Mouse (Mus musculus) left cerebral cortex, adult 2 months (tissue): ENCODE measurements around the gene 5031439G07Rik. TPM values are rescaled to one million over a fixed set of nuclear protein-coding genes. Genes with fewer than 3 reads are reported as not detected.

Experiments used
- DNase-seq, 2 experiments: peaks; one replicate each; pipeline ENCODE4 v3.0.0; 2021 to 2022; ENCODE audit warnings: low spot score in 2 of 2, mixed read lengths in 1 of 2; ENCODE audit errors: extremely low spot score in 1 of 2
- H3K27ac ChIP-seq: fragments of 200-600 bp; 2 replicates; pipeline ENCODE4 v1.8.1; 2022
- H3K4me3 ChIP-seq: fragments of 200-600 bp; 2 replicates; pipeline ENCODE4 v1.8.1; 2022
- CTCF ChIP-seq: fragments of 200-600 bp; IDR thresholded peaks from 2 replicates; pipeline ENCODE4 v1.8.1; 2022; ENCODE audit warnings: antibody characterized with exemption, mild to moderate bottlenecking, moderate library complexity
- intact Hi-C: fragments of 180-260 bp; cut with DNase I; formaldehyde crosslinking; loops from one replicate; pipeline ENCODE4 v1.15.1; 2025
- total RNA-seq, 2 experiments: library from RNA; stranded (reverse); gene quantifications; 2 replicates each; pipeline ENCODE4 v1.2.3; 2021

Gene 5031439G07Rik
- total RNA-seq, 2 experiments from 2014 or later, result 72.8 to 94.8 TPM

GRCm38 (mm10) chr15:84989098-84989497, 747 bp upstream of the 5031439G07Rik start:
- Histone ChIP-seq H3K4me3 (no peak overlapping the region), H3K27ac (no peak overlapping the region)
- intact Hi-C loops, result no loop called here
- TF ChIP-seq CTCF, result no peak
- DNase-seq, result peak in 1 of 2 experiments; percentile 7

- intact Hi-C loops, result loop anchor here (2.0 kb wide), 1 partner anchor 26 kb away; no protein-coding TSS in a partner anchor
- Histone ChIP-seq H3K27ac (peak overlapping the region; percentile 89), H3K4me3 (peak overlapping the region; percentile 92)
- peak in 1 of 2 experiments; percentile 48 for DNase-seq
- TF ChIP-seq CTCF, result no peak; the same call in 1 of the 2 replicates
Measured at GRCm38 (mm10) chr15:84987020-84987815, 1.1 kb downstream of the 5031439G07Rik start.

- H3K27ac ChIP-seq, result peak overlapping the region; percentile 89; the same call in 1 of the 2 replicates
- intact Hi-C loops, result loop anchor here (2.0 kb wide), 1 partner anchor 26 kb away; no protein-coding TSS in a partner anchor
- TF ChIP-seq CTCF, result no peak
Measured at GRCm38 (mm10) chr15:84986171-84987019, 2.0 kb downstream of the 5031439G07Rik start.

GRCm38 (mm10) chr15:84985516-84986160, 2.7 kb downstream of the 5031439G07Rik start:
- intact Hi-C loops, result loop anchor here (2.0 kb wide), 1 partner anchor 25 kb away; no protein-coding TSS in a partner anchor
- DNase-seq, result no peak
- Histone ChIP-seq H3K4me3 (peak overlapping the region; percentile 92), H3K27ac (peak overlapping the region; percentile 36; the same call in 1 of the 2 replicates)
- no peak for TF ChIP-seq CTCF

More at GRCm38 (mm10) chr15:84986171-84987019, 2.0 kb downstream of the 5031439G07Rik start:
- DNase-seq, result no peak
- peak overlapping the region; percentile 92 for H3K4me3 ChIP-seq

GRCm38 (mm10) chr15:84983721-84984120, 4.6 kb downstream of the 5031439G07Rik start:
- no peak for TF ChIP-seq CTCF
- Histone ChIP-seq H3K27ac (peak overlapping the region; percentile 16; the same call in 1 of the 2 replicates), H3K4me3 (no peak overlapping the region)
- DNase-seq, result no peak
- intact Hi-C loops, result no loop called here

GRCm38 (mm10) chr15:84982888-84983287, 5.5 kb downstream of the 5031439G07Rik start:
- no peak for DNase-seq
- Histone ChIP-seq H3K4me3 (no peak overlapping the region), H3K27ac (no peak overlapping the region; the same call in 1 of the 2 replicates)
- intact Hi-C loops, result no loop called here
- TF ChIP-seq CTCF, result no peak

GRCm38 (mm10) chr15:84981609-84982313, 6.6 kb downstream of the 5031439G07Rik start:
- no peak for TF ChIP-seq CTCF
- intact Hi-C loops, result no loop called here
- Histone ChIP-seq H3K4me3 (no peak overlapping the region), H3K27ac (peak overlapping the region; percentile 56)
- no peak for DNase-seq

GRCm38 (mm10) chr15:84975729-84976128, 12.6 kb downstream of the 5031439G07Rik start:
- peak; percentile 71 to 79 for DNase-seq
- Histone ChIP-seq H3K27ac (peak overlapping the region; percentile 79), H3K4me3 (no peak overlapping the region)
- TF ChIP-seq CTCF, result no peak
- intact Hi-C loops, result no loop called here

GRCm38 (mm10) chr15:84973544-84973871, 14.8 kb downstream of the 5031439G07Rik start:
- no peak for DNase-seq
- no peak for TF ChIP-seq CTCF
- Histone ChIP-seq H3K27ac (peak overlapping the region; percentile 79), H3K4me3 (no peak overlapping the region)
- intact Hi-C loops, result no loop called here

GRCm38 (mm10) chr15:84972860-84973543, 15.3 kb downstream of the 5031439G07Rik start:
- no peak overlapping the region for H3K4me3 ChIP-seq
- peak; percentile 42 for TF ChIP-seq CTCF
- no peak for DNase-seq
- intact Hi-C loops, result no loop called here
- peak overlapping the region; percentile 50 for H3K27ac ChIP-seq
